Mouse (Mus musculus) small intestine, adult 2 months (tissue): ENCODE results near the gene Myod1. TPM values are rescaled to one million over a fixed set of nuclear protein-coding genes. Genes with fewer than 3 reads are reported as not detected.

Source experiments
- H3K27ac ChIP-seq: fragments of 200-500 bp; 2 replicates; pipeline ENCODE4 v1.5.1; 2012; ENCODE audit warnings: low read depth, low read length, control low read depth, inconsistent platforms; ENCODE audit not compliant: insufficient read depth
- H3K27me3 ChIP-seq: fragments of 200-500 bp; 2 replicates; pipeline ENCODE4 v1.6.1; 2012; ENCODE audit warnings: mild to moderate bottlenecking, moderate library complexity, low read length, inconsistent platforms; ENCODE audit not compliant: control insufficient read depth, insufficient read depth
- H3K36me3 ChIP-seq: fragments of 200-500 bp; 2 replicates; pipeline ENCODE4 v1.6.1; 2012; ENCODE audit warnings: mild to moderate bottlenecking, low read length, control low read depth, inconsistent platforms; ENCODE audit not compliant: control insufficient read depth, insufficient read depth
- H3K4me1 ChIP-seq: fragments of 200-500 bp; 2 replicates; pipeline ENCODE4 v1.6.1; 2012; ENCODE audit warnings: low read length, inconsistent platforms, mixed read lengths; ENCODE audit not compliant: control insufficient read depth, insufficient read depth, insufficient read length
- H3K4me3 ChIP-seq: fragments of 200-500 bp; 2 replicates; pipeline ENCODE4 v1.5.1; 2012; ENCODE audit warnings: low read depth, mild to moderate bottlenecking, control low read depth, inconsistent platforms, low read length, moderate library complexity
- CTCF ChIP-seq: fragments of 200-500 bp; IDR thresholded peaks from 2 replicates; pipeline ENCODE4 v1.5.1; 2012; ENCODE audit warnings: low read depth, mild to moderate bottlenecking, control low read depth, inconsistent platforms, low read length, moderate library complexity, mixed read lengths; ENCODE audit not compliant: insufficient replicate concordance, insufficient read length; ENCODE audit errors: extremely low read depth
- POLR2A ChIP-seq: fragments of 200-500 bp; IDR thresholded peaks from 2 replicates; pipeline ENCODE4 v1.6.1; 2012; ENCODE audit warnings: low read depth, mild to moderate bottlenecking, control low read depth, inconsistent platforms, low read length, moderate library complexity
- WGBS: fragments of 180-500 bp; shearing (Covaris S2); methylation state at CpG from one replicate; pipeline ENCODE4 v1.1.7; 2018; 5-methylcytosine and 5-hydroxymethylcytosine counted together
- polyA plus RNA-seq: library from polyadenylated mRNA; depleted of rRNA; stranded (reverse); fragments of >200 nt; gene quantifications from 2 replicates; pipeline ENCODE4 v1.2.3, GENCODE M21; 2012

The Myod1 gene
- polyA plus RNA-seq, 1 experiment: not detected

DNA sequence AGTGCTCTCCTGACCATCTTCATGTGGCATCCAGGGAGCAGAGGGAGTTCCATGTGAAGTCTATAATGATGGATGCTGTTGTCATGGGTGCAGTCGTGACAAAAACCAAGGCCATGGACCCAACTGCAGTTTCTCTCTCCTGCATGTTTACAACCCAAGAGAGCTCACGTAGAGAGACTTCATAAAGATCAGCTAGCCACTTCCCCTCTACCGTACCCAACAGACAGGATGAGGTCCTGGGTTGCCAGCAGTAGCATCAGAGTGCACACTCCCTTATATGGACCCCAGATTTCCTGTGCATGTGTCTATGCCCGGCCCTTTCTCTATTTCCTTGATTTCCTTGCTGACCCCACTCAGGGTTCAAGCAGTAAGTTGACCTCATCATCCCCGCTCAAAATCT, 15.4 kb downstream of the Myod1 start:
- TF ChIP-seq POLR2A (no peak), CTCF (no peak)
- Histone ChIP-seq H3K4me1 (peaks cover 5% of the 10 kb centered on the region; the same call in 1 of the 2 replicates), H3K4me3 (no peak overlapping the region), H3K36me3 (no peaks in the 10 kb centered on the region), H3K27ac (no peak overlapping the region; the same call in 1 of the 2 replicates), H3K27me3 (peaks cover 27% of the 10 kb centered on the region)
- WGBS: 50% methylated on average over 5 of the region's 5 CpGs

GRCm38 (mm10) chr7:46393116-46393515, 16.8 kb downstream of the Myod1 start:
- TF ChIP-seq POLR2A (no peak), CTCF (peak; percentile 84; the same call in 1 of the 2 replicates)
- Histone ChIP-seq H3K36me3 (no peaks in the 10 kb centered on the region), H3K27ac (no peak overlapping the region), H3K4me1 (peaks cover 6% of the 10 kb centered on the region; the same call in 1 of the 2 replicates), H3K4me3 (no peak overlapping the region), H3K27me3 (peaks cover 41% of the 10 kb centered on the region)
- WGBS: 2% methylated on average over 2 of the region's 2 CpGs

- WGBS: 38% methylated on average over 12 of the region's 12 CpGs
- peaks cover 6% of the 10 kb centered on the region; the same call in 1 of the 2 replicates for H3K4me1 ChIP-seq
- no peak overlapping the region for H3K27ac ChIP-seq
- no peaks in the 10 kb centered on the region for H3K36me3 ChIP-seq
- TF ChIP-seq CTCF: no peak
- TF ChIP-seq POLR2A: no peak
- peaks cover 45% of the 10 kb centered on the region for H3K27me3 ChIP-seq
- H3K4me3 ChIP-seq: no peak overlapping the region
Observed at GRCm38 (mm10) chr7:46393718-46394511, 17.6 kb downstream of the Myod1 start.

DNA sequence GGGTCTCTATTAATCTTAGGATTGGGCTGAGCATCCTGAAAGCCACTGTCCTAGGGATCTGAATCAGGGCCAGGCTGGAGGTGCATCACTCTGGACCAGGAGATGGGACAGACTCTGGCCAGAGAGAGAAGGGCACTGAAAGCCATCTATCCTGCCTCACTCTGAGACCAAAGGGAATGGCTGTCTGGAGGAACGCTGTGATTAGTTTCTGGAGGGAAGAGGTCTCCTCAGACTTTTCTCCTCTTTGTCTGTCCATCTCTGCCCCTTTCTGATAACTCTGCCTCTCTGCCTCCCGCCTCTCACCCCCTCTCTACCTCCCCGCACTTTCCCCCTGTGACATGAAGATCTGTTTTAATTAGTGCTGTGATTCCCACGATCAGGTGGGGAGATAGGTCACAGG, 18.7 kb downstream of the Myod1 start:
- Histone ChIP-seq H3K36me3 (no peaks in the 10 kb centered on the region), H3K27me3 (peaks cover 45% of the 10 kb centered on the region), H3K4me3 (no peak overlapping the region), H3K27ac (no peak overlapping the region), H3K4me1 (peaks cover 5% of the 10 kb centered on the region; the same call in 1 of the 2 replicates)
- no peak for TF ChIP-seq CTCF
- TF ChIP-seq POLR2A: no peak
- WGBS: 65% methylated on average over 4 of the region's 4 CpGs

DNA sequence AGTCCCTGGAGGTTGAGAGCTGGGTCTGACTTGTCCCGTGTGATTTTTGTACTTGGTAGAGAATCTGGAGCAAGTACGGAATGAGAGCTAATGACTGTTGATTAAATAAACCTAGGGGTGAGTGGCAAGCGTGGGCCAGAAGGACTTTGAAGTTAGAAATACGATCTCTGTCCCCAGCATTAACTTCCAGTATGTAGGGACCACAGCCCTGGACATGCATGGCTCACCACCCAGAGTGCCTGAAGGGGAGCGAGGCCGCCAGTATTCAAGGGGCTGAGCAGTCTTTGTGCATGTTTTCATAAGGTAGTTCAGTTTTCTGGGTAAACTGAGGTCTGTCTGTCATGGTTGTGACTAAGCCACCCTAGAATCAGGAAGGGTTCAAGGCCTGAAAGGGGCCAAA, 19.3 kb downstream of the Myod1 start:
- Histone ChIP-seq H3K27ac (no peak overlapping the region), H3K27me3 (peaks cover 45% of the 10 kb centered on the region), H3K4me3 (no peak overlapping the region), H3K4me1 (peaks cover 5% of the 10 kb centered on the region; the same call in 1 of the 2 replicates), H3K36me3 (no peaks in the 10 kb centered on the region)
- TF ChIP-seq POLR2A: no peak
- no peak for TF ChIP-seq CTCF
- 41% methylated on average over 6 of the region's 6 CpGs for WGBS

DNA sequence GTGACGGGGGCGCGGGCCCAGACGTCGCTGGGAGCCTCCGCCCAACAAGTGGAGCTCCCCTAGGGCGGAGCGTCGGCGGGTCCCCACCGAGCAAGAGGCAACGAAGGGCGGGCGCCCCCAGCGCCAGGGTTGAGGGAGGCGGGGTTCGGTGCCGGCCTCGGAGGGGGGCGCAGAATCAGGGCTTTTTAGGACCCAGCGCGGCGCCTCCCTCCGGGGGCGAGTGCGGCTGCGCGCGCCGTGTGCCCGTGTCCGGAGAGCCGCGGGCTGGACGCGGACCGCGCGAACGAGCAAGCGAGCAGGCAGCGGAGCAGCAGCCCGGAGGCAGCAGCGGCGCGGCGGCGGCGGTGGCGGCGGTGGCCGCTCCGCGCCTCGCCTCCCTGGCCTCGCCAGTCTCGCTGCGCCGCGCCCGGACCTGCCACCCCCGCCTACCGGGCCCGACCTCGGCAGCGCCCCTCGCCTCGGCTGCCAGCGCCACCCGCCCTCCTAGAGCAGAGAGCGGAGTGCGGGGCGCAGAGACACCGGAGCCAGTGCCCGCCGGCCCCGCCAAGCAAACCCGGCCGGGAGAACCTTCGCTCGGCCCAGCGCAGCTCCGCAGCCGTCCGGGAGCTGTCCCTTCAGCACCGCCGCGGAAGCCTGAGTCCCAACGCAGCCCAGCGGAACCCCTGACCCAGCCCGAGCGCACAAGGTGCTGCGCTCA, 20.1 kb downstream of the Myod1 start, which contains the start of gene Kcnc1:
Gene Kcnc1, plus strand, starts transcription at position 267 of the 697 bp plus-strand sequence.
- Histone ChIP-seq H3K36me3 (no peaks in the 10 kb centered on the region), H3K27ac (no peak within 1 kb of the TSS), H3K27me3 (peaks cover 45% of the 10 kb centered on the region), H3K4me1 (peaks cover 5% of the 10 kb centered on the region; the same call in 1 of the 2 replicates), H3K4me3 (peak within 1 kb of the TSS; percentile 45)
- WGBS: under 1% methylated on average over 91 of the region's 93 CpGs
- TF ChIP-seq CTCF: no peak
- TF ChIP-seq POLR2A: no peak
